Mouse (Mus musculus) lung, postnatal 36 days (tissue): ENCODE data around the gene Vmn1r52.
"Not testable (repeated sequence)": the region's sequence is repeated elsewhere in the genome, so short reads cannot be mapped to it uniquely, and the experiment has no call there.

Experiments used
- DNase-seq: peaks from one replicate; pipeline ENCODE4 v3.0.0; 2022; ENCODE audit warnings: mixed read lengths

Gene Vmn1r52

GRCm38 (mm10) chr6:90174508-90174907 lies at the start of gene Vmn1r52:
Gene Vmn1r52 (plus strand): TSS chr6:90174808.
- DNase-seq: no peak

- no peak for DNase-seq
Measured at GRCm38 (mm10) chr6:90160139-90160538, 14.5 kb upstream of the Vmn1r52 start.

- not testable (repeated sequence) for DNase-seq
Measured at GRCm38 (mm10) chr6:90202493-90202892, 27.9 kb downstream of the Vmn1r52 start, which contains the start of gene V1ra8. Gene V1ra8 (plus strand): TSS chr6:90202793.

- no peak for DNase-seq
Measured at GRCm38 (mm10) chr6:90224338-90224737, 49.7 kb downstream of the Vmn1r52 start, which contains the start of gene Vmn1r53. Gene Vmn1r53 (minus strand): TSS chr6:90224438.
